Mouse (Mus musculus): ENCODE results near the gene Atp11b. TPM values are rescaled to one million over a fixed set of nuclear protein-coding genes. Genes with fewer than 3 reads are reported as not detected.

Atp11b gene
- polyA plus RNA-seq (2012; rRNA removed): 18.4 and 20.3 TPM in 2 replicates

GRCm38 (mm10) chr3:35753825-35754767 lies at the start of gene Atp11b:
Gene Atp11b, plus strand, starts transcription at chr3:35754106.

Other genes starting within 250 kb of the Atp11b start
- gene Dcun1d1, start 183.3 kb downstream of the Atp11b start, polyA plus RNA-seq (2012; rRNA removed): 20.1 and 24.6 TPM in 2 replicates
- gene Mccc1, start 246.6 kb downstream of the Atp11b start, polyA plus RNA-seq (2012; rRNA removed): 13.4 and 14.3 TPM in 2 replicates

All from liver, embryonic 18 days (tissue).